Mouse (Mus musculus) heart, adult 8-10 months (tissue): ENCODE data around the gene Slc22a12. TPM values are rescaled to one million over a fixed set of nuclear protein-coding genes. Genes with fewer than 3 reads are reported as not detected.

Experiments
- DNase-seq: peaks from one replicate; pipeline ENCODE4 v3.0.0; 2022; ENCODE audit warnings: low spot score
- total RNA-seq, 4 experiments: library from RNA; stranded (reverse); gene quantifications; 2 replicates each; pipeline ENCODE4 v1.2.4; 2022

Slc22a12 gene
- total RNA-seq, 4 experiments from 2014 or later: 0.28 TPM; not detected in 3

DNA sequence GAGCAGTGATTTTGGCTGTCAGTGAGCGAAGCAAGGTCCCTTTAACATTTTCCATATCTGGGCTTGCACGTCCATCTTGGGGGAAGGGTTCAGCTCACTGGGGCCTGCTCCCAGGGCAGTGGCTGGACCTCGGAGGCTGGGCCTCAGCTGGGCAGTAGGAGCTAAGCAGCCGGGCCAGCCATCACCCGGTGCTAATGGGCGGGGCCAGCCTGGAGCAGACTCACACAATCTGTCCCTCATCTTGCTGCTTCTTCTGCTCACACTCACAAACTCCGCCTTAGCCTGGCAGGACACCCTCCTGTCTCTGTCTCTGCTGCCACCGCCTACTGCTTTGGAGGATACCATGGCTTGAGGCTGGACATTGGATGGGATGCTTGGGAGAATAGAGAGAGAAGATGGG is 26.7 kb downstream of the Slc22a12 start:
- no peak for DNase-seq

- no peak for DNase-seq
Observed at GRCm38 (mm10) chr19:6515448-6515847, 27.4 kb downstream of the Slc22a12 start.

GRCm38 (mm10) chr19:6514940-6515339 is 27.9 kb downstream of the Slc22a12 start:
- no peak for DNase-seq

DNA sequence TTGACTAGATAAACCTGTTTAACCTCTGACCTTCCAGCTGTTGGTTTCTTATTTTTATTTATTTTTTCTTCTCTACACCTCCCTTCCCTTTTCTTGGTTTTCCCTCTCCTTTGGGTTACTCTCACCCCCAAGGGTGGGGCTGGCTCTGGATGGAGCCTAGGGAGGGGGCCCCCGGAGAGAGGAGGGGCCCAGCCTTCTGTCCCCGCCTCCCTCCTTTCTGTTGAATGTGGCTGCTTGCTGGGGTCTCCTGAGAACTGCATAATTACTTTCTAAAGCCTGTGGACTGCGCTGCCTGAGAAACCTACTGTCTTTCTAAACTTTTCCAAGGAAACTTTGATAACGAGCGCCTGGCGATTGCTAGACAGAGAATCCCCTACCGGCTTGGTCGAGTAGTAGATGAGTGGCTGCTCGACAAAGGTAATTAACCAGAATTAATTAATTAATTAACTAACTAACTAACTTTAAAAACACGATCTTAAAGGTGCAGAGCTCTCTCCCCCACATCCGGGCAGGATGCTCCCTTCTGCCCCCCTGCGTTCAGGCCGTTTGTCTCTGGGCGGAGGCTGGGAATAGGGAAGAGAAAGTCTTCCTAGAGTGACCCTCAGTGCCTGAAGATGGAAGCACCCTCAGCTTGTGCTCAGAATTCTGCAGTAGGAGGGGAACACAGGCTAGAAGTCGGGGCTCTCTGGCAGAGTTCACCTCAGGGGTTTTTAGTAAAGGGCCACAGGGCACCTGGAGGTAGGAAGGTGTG is 29.3 kb downstream of the Slc22a12 start:
- DNase-seq: no peak

- DNase-seq: no peak
Observed at GRCm38 (mm10) chr19:6510546-6510945, 32.3 kb downstream of the Slc22a12 start.

DNA sequence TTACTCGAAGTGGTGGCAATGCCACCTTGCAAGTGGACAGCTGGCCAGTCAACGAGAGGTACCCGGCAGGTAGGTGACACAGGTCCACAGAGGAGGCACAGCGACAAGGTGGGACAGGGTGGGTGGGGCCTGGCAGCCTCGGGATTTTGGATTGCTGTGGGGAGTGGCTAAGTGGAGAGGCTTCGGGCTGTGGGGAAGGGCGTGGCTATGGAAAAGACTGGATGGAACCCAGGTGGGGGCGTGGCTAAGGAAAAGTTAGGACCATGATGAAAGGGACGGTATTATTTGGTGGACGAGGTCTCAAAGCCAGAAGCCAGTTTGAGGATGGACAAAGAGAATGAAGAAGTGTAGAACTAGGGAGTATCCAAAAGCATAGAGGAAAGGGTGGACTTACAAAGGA is 33.0 kb downstream of the Slc22a12 start:
- DNase-seq: no peak

GRCm38 (mm10) chr19:6507393-6507792 is 35.4 kb downstream of the Slc22a12 start:
- no peak for DNase-seq

DNA sequence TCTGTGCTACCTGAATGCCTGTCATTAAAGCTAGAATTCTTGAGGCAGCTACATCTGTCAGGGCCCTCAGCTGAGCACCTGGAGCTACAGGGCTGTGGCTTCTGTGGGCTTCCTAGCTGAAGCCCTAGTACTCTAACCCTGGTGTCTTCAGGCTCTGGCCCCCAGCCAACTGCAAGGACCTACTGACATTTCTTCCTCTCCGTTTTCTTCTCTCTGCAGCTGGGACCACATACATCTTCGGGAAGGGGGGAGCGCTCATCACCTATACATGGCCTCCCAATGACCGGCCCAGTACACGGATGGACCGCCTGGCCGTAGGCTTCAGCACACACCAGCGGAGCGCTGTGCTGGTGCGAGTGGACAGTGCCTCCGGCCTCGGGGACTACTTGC is 38.2 kb downstream of the Slc22a12 start:
- no peak for DNase-seq

DNA sequence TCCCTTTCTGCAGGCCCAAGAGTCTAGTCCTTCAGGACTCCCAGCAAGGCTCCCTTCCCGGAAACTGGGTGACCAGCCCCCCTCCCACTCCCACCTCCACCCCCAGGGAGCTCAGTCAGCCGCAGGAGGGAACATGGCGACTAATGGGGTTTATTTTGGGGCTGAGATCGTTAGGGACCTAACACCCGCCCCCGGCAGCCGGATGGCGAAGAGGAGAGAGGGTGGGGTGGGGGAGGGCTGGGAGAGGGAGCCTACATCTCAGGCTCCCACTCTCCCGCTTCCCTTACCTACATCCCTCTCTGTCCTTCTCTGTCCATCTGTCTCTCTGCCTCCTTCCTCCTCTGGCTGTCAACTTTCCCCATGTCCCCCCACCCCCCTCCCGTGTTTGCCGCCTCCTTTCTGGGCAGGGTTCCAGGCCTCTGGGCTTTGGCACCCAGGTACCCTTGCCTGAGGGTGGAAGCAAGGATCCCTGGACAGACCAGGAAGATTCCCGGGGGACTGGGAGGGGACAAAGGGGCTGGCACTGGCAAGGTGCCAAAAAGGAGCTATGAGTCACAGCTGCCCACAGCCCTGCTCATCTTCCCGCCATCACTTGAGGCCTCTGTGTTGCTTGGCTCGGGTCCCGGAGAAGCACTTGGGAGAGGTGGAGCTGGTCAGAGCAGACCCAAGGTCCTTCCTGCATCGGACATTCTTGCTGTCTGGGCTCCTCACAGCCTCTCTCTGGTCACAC is 38.7 kb downstream of the Slc22a12 start:
- no peak for DNase-seq

GRCm38 (mm10) chr19:6502543-6503319 is 40.1 kb downstream of the Slc22a12 start:
- peak; percentile 21 for DNase-seq

DNA sequence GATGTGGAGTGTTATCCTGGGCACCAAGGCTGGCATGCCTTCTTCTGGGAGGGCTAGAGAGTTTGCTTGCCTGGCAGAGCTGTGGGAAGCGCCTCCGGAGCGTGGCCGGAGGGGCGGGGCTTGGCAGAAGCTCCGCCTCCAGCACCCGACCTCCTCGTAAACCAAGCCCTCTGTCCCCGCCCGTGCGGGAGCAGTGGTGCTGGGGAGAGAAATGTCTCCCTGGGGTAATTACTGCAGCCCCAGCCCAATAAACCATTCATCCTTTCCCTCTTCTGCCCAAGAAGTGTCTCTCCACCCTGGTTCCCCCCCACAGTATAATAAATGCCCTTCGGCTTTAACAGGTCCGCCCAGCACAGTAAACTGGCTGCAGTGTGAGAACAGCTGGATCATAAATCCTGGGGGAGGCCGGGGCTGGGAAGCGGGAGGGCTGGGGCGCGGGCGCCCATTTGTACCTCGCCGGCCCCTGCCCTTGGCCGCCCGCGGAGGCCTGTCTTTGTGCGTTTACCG is 40.7 kb downstream of the Slc22a12 start:
- no peak for DNase-seq

- DNase-seq: no peak
Observed at GRCm38 (mm10) chr19:6500636-6501025, 42.2 kb downstream of the Slc22a12 start.

DNA sequence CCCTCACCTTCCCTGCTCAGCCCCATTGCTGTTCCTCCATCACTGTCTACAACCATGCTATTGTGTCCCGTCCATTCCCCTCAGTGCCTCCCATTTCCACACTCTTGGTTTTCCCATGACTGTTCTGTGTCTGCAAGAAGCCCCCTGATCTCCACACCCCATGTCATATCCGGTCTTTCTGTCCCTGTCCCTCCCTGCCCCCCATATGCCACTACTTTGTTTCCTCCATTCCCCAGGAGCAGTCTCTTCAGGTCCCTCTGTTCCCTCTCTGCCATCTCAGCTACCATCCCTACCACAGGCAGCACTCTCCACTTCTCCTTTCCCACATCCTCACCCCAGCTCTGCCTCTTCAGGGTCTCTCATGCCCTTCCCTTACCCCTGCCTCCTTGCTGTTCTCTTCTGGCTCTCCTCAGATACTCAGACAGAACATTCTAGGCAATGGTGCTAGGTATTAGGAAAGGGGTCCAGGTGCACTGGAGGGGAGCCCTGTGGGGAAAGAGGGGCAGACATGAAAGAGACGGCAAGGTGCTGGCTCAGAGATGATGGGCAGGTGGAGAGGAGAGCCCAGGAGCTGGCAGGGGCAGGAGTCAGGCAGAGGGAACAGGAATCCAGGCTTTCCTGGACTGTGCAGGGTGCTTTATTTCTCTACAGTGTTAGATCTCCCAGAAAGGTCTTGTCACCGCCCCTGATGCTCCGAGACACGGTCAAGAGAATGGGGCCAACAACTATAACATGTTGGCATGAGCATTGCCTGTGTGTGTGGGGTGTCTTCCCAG is 42.8 kb downstream of the Slc22a12 start:
- no peak for DNase-seq

DNA sequence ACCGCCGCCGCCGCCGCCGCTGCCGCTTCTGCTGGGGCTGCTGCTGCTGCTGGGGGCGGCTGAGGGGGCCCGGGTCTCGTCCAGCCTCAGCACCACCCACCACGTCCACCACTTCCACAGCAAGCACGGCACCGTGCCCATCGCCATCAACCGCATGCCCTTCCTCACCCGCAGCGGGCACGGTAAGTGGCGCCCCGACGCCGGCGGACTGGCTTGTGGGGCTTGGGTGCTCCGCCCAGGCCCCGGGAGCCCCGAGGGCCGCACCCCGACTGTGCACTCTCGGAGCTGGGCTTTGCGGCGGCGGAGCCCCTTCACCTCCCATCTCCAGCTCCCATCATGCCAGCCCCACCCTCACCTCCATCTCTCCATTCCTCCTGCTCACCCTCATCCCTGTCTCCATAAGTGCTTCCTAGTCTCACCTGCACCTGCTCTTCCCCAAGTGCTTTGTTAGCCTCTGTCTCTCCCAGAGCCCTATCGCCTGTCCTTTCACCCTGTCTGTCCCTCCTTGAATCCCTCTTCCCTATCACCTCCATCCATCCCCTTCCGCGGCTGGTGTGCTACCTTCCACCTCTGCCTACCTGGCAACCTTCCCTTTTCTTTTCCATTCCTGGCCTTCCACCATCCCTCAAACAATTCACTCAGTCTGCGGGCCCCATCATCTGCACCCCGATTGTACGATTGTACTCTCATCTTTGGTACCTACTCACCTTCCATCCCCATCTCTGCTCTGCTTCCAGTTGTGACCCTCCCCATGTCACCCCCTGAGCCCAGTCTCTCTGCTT is 44.3 kb downstream of the Slc22a12 start:
- DNase-seq: no peak

DNA sequence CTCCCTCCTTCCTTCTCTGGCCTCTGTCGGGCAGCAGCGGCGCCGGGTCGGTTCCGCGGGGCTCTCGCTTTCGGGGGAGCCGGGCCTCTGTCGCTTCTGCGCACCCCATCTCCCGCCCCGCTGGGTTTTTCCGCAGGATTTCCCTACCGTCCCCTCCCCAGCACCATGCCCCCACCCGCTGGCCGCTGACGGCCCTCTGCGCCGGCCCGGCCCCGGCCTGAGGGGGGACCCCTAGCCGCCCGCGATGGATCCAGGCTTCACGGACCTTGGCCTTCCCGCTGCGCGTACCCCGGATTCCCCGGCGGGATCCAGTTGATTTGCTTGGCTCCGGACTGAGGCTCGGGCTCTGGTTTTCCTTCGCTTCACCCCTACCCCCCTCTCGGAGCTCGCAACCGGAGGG is 45.0 kb downstream of the Slc22a12 start:
- no peak for DNase-seq

DNA sequence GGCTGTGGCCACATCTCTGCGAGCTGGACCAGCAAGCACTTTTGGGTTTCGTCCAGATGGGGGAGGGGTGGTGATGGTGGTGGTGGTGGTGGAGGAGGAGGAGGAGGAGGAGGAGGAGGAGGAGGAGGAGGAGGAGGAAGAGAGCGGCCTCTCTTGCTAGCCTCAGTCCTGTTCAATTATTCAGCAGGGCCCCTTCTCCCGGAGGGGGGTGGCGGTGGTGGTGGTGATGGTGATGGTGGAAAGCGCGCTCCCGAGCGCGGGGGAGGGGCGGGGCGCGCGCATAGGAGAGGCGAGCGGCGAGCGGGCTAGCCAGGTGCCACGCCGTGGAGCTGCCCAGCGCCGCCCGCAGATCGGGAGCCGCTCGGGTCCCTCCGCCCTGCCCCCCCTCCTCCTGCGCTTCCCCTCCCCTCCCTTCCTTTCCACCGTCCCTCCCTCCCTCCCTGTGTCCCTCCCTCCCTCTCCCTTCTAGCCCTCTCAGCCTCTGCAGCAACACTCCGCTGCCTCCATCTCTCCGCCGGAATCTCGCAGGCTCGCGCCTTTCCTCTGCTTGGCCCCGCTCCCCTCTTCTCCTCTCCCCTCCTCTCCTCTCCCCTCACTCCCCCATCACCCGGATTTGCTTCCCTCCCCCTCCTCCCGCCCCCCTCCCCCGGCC is 45.6 kb downstream of the Slc22a12 start:
- DNase-seq: no peak

- DNase-seq: no peak
Observed at GRCm38 (mm10) chr19:6496462-6497149, 46.2 kb downstream of the Slc22a12 start.

GRCm38 (mm10) chr19:6495714-6496113 is 47.1 kb downstream of the Slc22a12 start:
- DNase-seq: no peak

- DNase-seq: no peak
Observed at GRCm38 (mm10) chr19:6494504-6495170, 48.2 kb downstream of the Slc22a12 start.
